ENCODE assay signal across 11 mouse cellular contexts in genomic region chr15:98448521-98448920, GRCm38 (mm10). TPM values are rescaled to one million over a fixed set of nuclear protein-coding genes. Genes with fewer than 3 reads are reported as not detected.
DNase-seq lines count a peak whose midpoint lies in the region; ATAC-seq and TF ChIP-seq lines count a peak whose summit lies in the region.
"Had no signal": no experiment of that assay in that cellular context is flagged by ENCODE, and none has a peak within 500 bp of the region (broad histone marks: within the 10 kb centered on the region; RNA-seq: fewer than 3 reads in every experiment).

No protein-coding gene starts in this region.

- TF ChIP-seq CTCF in kidney, adult 2 months (conservative IDR thresholded peaks at IDR 0.05; ENCODE audit: insufficient read depth, insufficient read length, low read depth, low read length), result no peak
- TF ChIP-seq CTCF in brain, embryonic 14.5 days (IDR thresholded peaks at IDR 0.05; ENCODE audit: borderline replicate concordance, extremely low read depth, insufficient read depth, insufficient read length), result no peak

- no peak overlapping the region for H3K27ac ChIP-seq in kidney, adult 2 months (ENCODE audit: insufficient read depth, low read depth, low read length)
- no peak overlapping the region for H3K27ac ChIP-seq in kidney, embryonic 16.5 days (ENCODE audit: low read length)
- no peak overlapping the region for H3K27ac ChIP-seq in embryonic facial prominence, embryonic 10.5 days (replicated peaks)
- H3K27ac ChIP-seq: heart, embryonic 13.5 days had no signal

- TF ChIP-seq POLR2A in kidney, adult 2 months (IDR thresholded peaks at IDR 0.05; ENCODE audit: low read depth, low read length), result no peak
- TF ChIP-seq POLR2A in brain, embryonic 14.5 days (IDR thresholded peaks at IDR 0.05; ENCODE audit: borderline replicate concordance, extremely low read depth, insufficient read depth, insufficient read length, poor library complexity, severe bottlenecking), result no peak

- no peak overlapping the region for H3K4me3 ChIP-seq in kidney, adult 2 months (ENCODE audit: insufficient read depth, low read depth, low read length)
- no peak overlapping the region for H3K4me3 ChIP-seq in kidney, embryonic 16.5 days (ENCODE audit: low read length)
- H3K4me3 ChIP-seq in embryonic facial prominence, embryonic 10.5 days, result no peak overlapping the region
- H3K4me3 ChIP-seq: heart, embryonic 13.5 days had no signal

- H3K9ac ChIP-seq in kidney, embryonic 16.5 days (replicated peaks; ENCODE audit: low read length), result no peak overlapping the region
- H3K9ac ChIP-seq: heart, embryonic 13.5 days had no signal

- H3K27me3 ChIP-seq in kidney, adult 2 months (replicated peaks; ENCODE audit: control insufficient read depth, insufficient read depth, low read length), result no peaks in the 10 kb centered on the region
- no peaks in the 10 kb centered on the region for H3K27me3 ChIP-seq in kidney, embryonic 16.5 days (ENCODE audit: insufficient read depth, low read length)
- H3K27me3 ChIP-seq in embryonic facial prominence, embryonic 10.5 days (replicated peaks; ENCODE audit: low read depth, poor library complexity, severe bottlenecking), result no peaks in the 10 kb centered on the region

- ATAC-seq in kidney, embryonic 16.5 days (ENCODE audit: low FRiP score, low TSS enrichment), result no peak
- ATAC-seq: midbrain, embryonic 16.5 days had no signal

- peak; percentile 71 for DNase-seq in kidney, adult 2 months
- DNase-seq in brain, embryonic 14.5 days (ENCODE audit: low read depth), result peak; percentile 60
- peak; percentile 19 for DNase-seq in embryonic facial prominence, embryonic 10.5 days (ENCODE audit: low spot score)
- DNase-seq in lung, postnatal 36 days, result peak; percentile 58
- DNase-seq in liver, result no peak
- no peak for DNase-seq in urinary bladder, adult 2 months (ENCODE audit: low spot score)
- DNase-seq: thymus, postnatal 36 days had no signal

- H3K9me3 ChIP-seq in kidney, embryonic 16.5 days (ENCODE audit: low read length), result peaks cover 2% of the 10 kb centered on the region; the same call in 1 of the 2 replicates
- no peaks in the 10 kb centered on the region for H3K9me3 ChIP-seq in embryonic facial prominence, embryonic 10.5 days
- H3K9me3 ChIP-seq: heart, embryonic 13.5 days had no signal

- 48% methylated on average over 4 of the region's 4 CpGs for WGBS in kidney, adult 2 months
- whole genome bisulfite sequencing in kidney, embryonic 16.5 days, result 54% methylated on average over 4 of the region's 4 CpGs
- 58% methylated on average over 4 of the region's 4 CpGs for WGBS in embryonic facial prominence, embryonic 10.5 days

- H3K4me2 ChIP-seq in kidney, embryonic 16.5 days (replicated peaks; ENCODE audit: low read depth, low read length), result no peak overlapping the region
- H3K4me2 ChIP-seq: heart, embryonic 13.5 days had no signal

- H3K4me1 ChIP-seq in kidney, adult 2 months (ENCODE audit: control insufficient read depth, insufficient read depth, low read length), result no peaks in the 10 kb centered on the region
- H3K4me1 ChIP-seq in kidney, embryonic 16.5 days (ENCODE audit: insufficient read depth, low read length), result no peaks in the 10 kb centered on the region
- H3K4me1 ChIP-seq in embryonic facial prominence, embryonic 10.5 days, result no peaks in the 10 kb centered on the region
- H3K4me1 ChIP-seq: heart, embryonic 13.5 days had no signal

- H3K36me3 ChIP-seq in kidney, adult 2 months (ENCODE audit: control insufficient read depth, insufficient read depth, low read length), result no peaks in the 10 kb centered on the region
- H3K36me3 ChIP-seq in kidney, embryonic 16.5 days (ENCODE audit: insufficient read depth, low read length), result no peaks in the 10 kb centered on the region
- no peaks in the 10 kb centered on the region for H3K36me3 ChIP-seq in embryonic facial prominence, embryonic 10.5 days (replicated peaks)
- H3K36me3 ChIP-seq: heart, embryonic 13.5 days had no signal

RNA-seq across cellular contexts. Expression of gene Olfr281, which starts 3.9 kb away (rescaled TPM):
- not detected in 2 replicates for polyA plus RNA-seq in kidney, adult 2 months (2012; rRNA removed)
- polyA plus RNA-seq in kidney, embryonic 16.5 days (2015; fragmentation: Nextera tagmentation; extraction: Ambion mirVana), result not detected in 2 replicates
- polyA plus RNA-seq in brain, embryonic 14.5 days (2012; rRNA removed), result not detected in 2 replicates
- not detected in 2 replicates for polyA plus RNA-seq in embryonic facial prominence, embryonic 10.5 days (2016; fragmentation: Nextera tagmentation; extraction: Ambion mirVana)
- not detected in 2 replicates for polyA plus RNA-seq in urinary bladder, adult 2 months (2012; rRNA removed)
- polyA plus RNA-seq: heart, embryonic 13.5 days; liver, adult 2 months; midbrain, embryonic 16.5 days had no signal

RNA-seq across cellular contexts. Expression of gene Olfr282, which starts 17.5 kb away (rescaled TPM):
- not detected in 2 replicates for polyA plus RNA-seq in kidney, adult 2 months (2012; rRNA removed)
- polyA plus RNA-seq in kidney, embryonic 16.5 days (2015; fragmentation: Nextera tagmentation; extraction: Ambion mirVana), result not detected in 2 replicates
- polyA plus RNA-seq in brain, embryonic 14.5 days (2012; rRNA removed), result not detected in 2 replicates
- not detected in 2 replicates for polyA plus RNA-seq in embryonic facial prominence, embryonic 10.5 days (2016; fragmentation: Nextera tagmentation; extraction: Ambion mirVana)
- not detected in 2 replicates for polyA plus RNA-seq in urinary bladder, adult 2 months (2012; rRNA removed)
- polyA plus RNA-seq: heart, embryonic 13.5 days; liver, adult 2 months; midbrain, embryonic 16.5 days had no signal

RNA-seq across cellular contexts. Expression of gene OR5BS1P, which starts 21.2 kb away (rescaled TPM):
- not detected in 2 replicates for polyA plus RNA-seq in kidney, adult 2 months (2012; rRNA removed)
- polyA plus RNA-seq in kidney, embryonic 16.5 days (2015; fragmentation: Nextera tagmentation; extraction: Ambion mirVana), result not detected in 2 replicates
- not detected in 2 replicates for polyA plus RNA-seq in brain, embryonic 14.5 days (2012; rRNA removed)
- polyA plus RNA-seq in embryonic facial prominence, embryonic 10.5 days (2016; fragmentation: Nextera tagmentation; extraction: Ambion mirVana), result not detected in 2 replicates
- 0.01 TPM in 1 of 2 replicates, not detected in the other for polyA plus RNA-seq in urinary bladder, adult 2 months (2012; rRNA removed)
- polyA plus RNA-seq: heart, embryonic 13.5 days; liver, adult 2 months; midbrain, embryonic 16.5 days had no signal

RNA-seq across cellular contexts. Expression of gene Lalba, which starts 34.0 kb away (rescaled TPM):
- not detected in 2 replicates for polyA plus RNA-seq in kidney, adult 2 months (2012; rRNA removed)
- polyA plus RNA-seq in kidney, embryonic 16.5 days (2015; fragmentation: Nextera tagmentation; extraction: Ambion mirVana), result 0.21 and 0.55 TPM in 2 replicates
- polyA plus RNA-seq in brain, embryonic 14.5 days (2012; rRNA removed), result not detected in 2 replicates
- 0.20 and 0.26 TPM in 2 replicates for polyA plus RNA-seq in embryonic facial prominence, embryonic 10.5 days (2016; fragmentation: Nextera tagmentation; extraction: Ambion mirVana)
- not detected in 2 replicates for polyA plus RNA-seq in urinary bladder, adult 2 months (2012; rRNA removed)
- polyA plus RNA-seq: heart, embryonic 13.5 days; liver, adult 2 months; midbrain, embryonic 16.5 days had no signal

RNA-seq across cellular contexts. Expression of gene Olfr279, which starts 43.7 kb away (rescaled TPM):
- polyA plus RNA-seq in kidney, adult 2 months (2012; rRNA removed), result not detected in 2 replicates
- not detected in 2 replicates for polyA plus RNA-seq in kidney, embryonic 16.5 days (2015; fragmentation: Nextera tagmentation; extraction: Ambion mirVana)
- not detected in 2 replicates for polyA plus RNA-seq in brain, embryonic 14.5 days (2012; rRNA removed)
- polyA plus RNA-seq in embryonic facial prominence, embryonic 10.5 days (2016; fragmentation: Nextera tagmentation; extraction: Ambion mirVana), result not detected in 2 replicates
- not detected in 2 replicates for polyA plus RNA-seq in urinary bladder, adult 2 months (2012; rRNA removed)
- polyA plus RNA-seq: heart, embryonic 13.5 days; liver, adult 2 months; midbrain, embryonic 16.5 days had no signal

Comparison
In these comparisons a context has a peak if more than half of its experiments do, and no peak if none do; other contexts are left out.
1. DNase-seq: peak in kidney, adult 2 months (single experiment), brain, embryonic 14.5 days (single experiment), embryonic facial prominence, embryonic 10.5 days (single experiment) and lung, postnatal 36 days (single experiment); none in liver (single experiment) and urinary bladder, adult 2 months (single experiment).